8 mouse cellular contexts compared by ENCODE assay signal in genomic region chr9:56502543-56502971, GRCm38 (mm10).
DNase-seq lines count a peak whose midpoint lies in the region; ATAC-seq lines count a peak whose summit lies in the region.

No protein-coding gene starts in this region.

- H3K27ac ChIP-seq in forebrain, embryonic 10.5 days, result 0 out of 2 replicates have a peak overlapping the region, but pooled peaks have one; percentile 15
- no peak overlapping the region for H3K27ac ChIP-seq in forebrain, embryonic 11.5 days (ENCODE audit: low read depth, low read length)

- H3K36me3 ChIP-seq in forebrain, embryonic 10.5 days (replicated peaks), result no peaks in the 10 kb centered on the region
- H3K36me3 ChIP-seq in forebrain, embryonic 11.5 days (ENCODE audit: control insufficient read depth, insufficient read depth, low read length), result no peaks in the 10 kb centered on the region

- H3K4me2 ChIP-seq in forebrain, embryonic 11.5 days (ENCODE audit: low read depth, low read length, severe bottlenecking), result no peak overlapping the region

- DNase-seq in forebrain, embryonic 10.5 days (ENCODE audit: extremely low spot score, low spot score), result no peak
- DNase-seq in forebrain, embryonic 11.5 days (ENCODE audit: low spot score), result no peak
- DNase-seq in NIH3T3 (ENCODE audit: low read depth), result peak; percentile 82
- DNase-seq in heart, adult 18-20 months, result peak; percentile 68 to 77
- DNase-seq in kidney, postnatal 10 days, result peak; percentile 31
- DNase-seq in urinary bladder, postnatal 36 days (ENCODE audit: low spot score in 2 of 2), result no peak
- DNase-seq in thymus, postnatal 10 days (ENCODE audit: low spot score in 2 of 2), result no peak
- no peak for DNase-seq in left cerebral cortex, adult 18-20 months (ENCODE audit: low spot score in 2 of 2)

- peaks cover 24% of the 10 kb centered on the region for H3K27me3 ChIP-seq in forebrain, embryonic 10.5 days (ENCODE audit: poor library complexity, severe bottlenecking)
- H3K27me3 ChIP-seq in forebrain, embryonic 11.5 days (ENCODE audit: control insufficient read depth, insufficient read depth, low read length), result no peaks in the 10 kb centered on the region

- no peak overlapping the region for H3K4me3 ChIP-seq in forebrain, embryonic 10.5 days
- no peak overlapping the region for H3K4me3 ChIP-seq in forebrain, embryonic 11.5 days (ENCODE audit: low read depth, low read length)

- WGBS in forebrain, embryonic 10.5 days, result 63% methylated on average over 8 of the region's 8 CpGs
- WGBS in forebrain, embryonic 11.5 days, result 46% methylated on average over 8 of the region's 8 CpGs

- no peak for ATAC-seq in forebrain, embryonic 11.5 days (replicated peaks; ENCODE audit: low FRiP score)

- no peak overlapping the region for H3K9ac ChIP-seq in forebrain, embryonic 11.5 days (ENCODE audit: low read length)

- no peaks in the 10 kb centered on the region for H3K9me3 ChIP-seq in forebrain, embryonic 10.5 days
- no peaks in the 10 kb centered on the region for H3K9me3 ChIP-seq in forebrain, embryonic 11.5 days (ENCODE audit: control insufficient read depth, low read length)

- peaks cover 72% of the 10 kb centered on the region for H3K4me1 ChIP-seq in forebrain, embryonic 10.5 days
- H3K4me1 ChIP-seq in forebrain, embryonic 11.5 days (replicated peaks; ENCODE audit: control insufficient read depth, insufficient read depth, low read length), result peaks cover 12% of the 10 kb centered on the region; the same call in 1 of the 2 replicates

Comparison
In these comparisons a context has a peak if more than half of its experiments do, and no peak if none do; other contexts are left out.
1. DNase-seq: peak in NIH3T3 (single experiment), heart, adult 18-20 months (2 of 2) and kidney, postnatal 10 days (single experiment); none in forebrain, embryonic 10.5 days (single experiment), forebrain, embryonic 11.5 days (single experiment), urinary bladder, postnatal 36 days (0 of 2), thymus, postnatal 10 days (0 of 2) and left cerebral cortex, adult 18-20 months (0 of 2).